Mouse (Mus musculus) erythroblast, embryonic 14.5 days (primary cell): ENCODE data around the gene Ehd1.

Source experiments
- GATA1 ChIP-seq: IDR thresholded peaks from 2 replicates; pipeline ENCODE4 v1.6.1; 2012; ENCODE audit warnings: low read length, inconsistent platforms, mixed read lengths
- TAL1 ChIP-seq: IDR thresholded peaks from 3 replicates; pipeline ENCODE4 v1.6.1; 2012; ENCODE audit warnings: low read length, inconsistent platforms, mixed read lengths

- no peak for TF ChIP-seq TAL1
- TF ChIP-seq GATA1, result no peak
These were observed 20.2 kb downstream of the Ehd1 start for GRCm38 (mm10) chr19:6296551-6297210.
